Mouse (Mus musculus) thymus, postnatal 36 days (tissue): Measurements from ENCODE around the gene Myo1c.

Source experiments
- DNase-seq, 2 experiments: peaks; one replicate each; pipeline ENCODE4 v3.0.0; 2022; ENCODE audit warnings: mixed read lengths in 2 of 2

Gene Myo1c

GRCm38 (mm10) chr11:75716661-75717325 lies 66.5 kb downstream of the Myo1c start:
- DNase-seq, result no peak

GRCm38 (mm10) chr11:75722339-75722738 lies 72.0 kb downstream of the Myo1c start:
- DNase-seq, result no peak
